Mouse (Mus musculus): ENCODE results near the gene Pltp. TPM values are rescaled to one million over a fixed set of nuclear protein-coding genes. Genes with fewer than 3 reads are reported as not detected.

Pltp gene
- polyA plus RNA-seq, 1 experiment, result 18.0 TPM

GRCm38 (mm10) chr2:164828437-164828836 is 29.1 kb downstream of the Pltp start, which contains the start of gene Spata25:
Gene Spata25, minus strand, starts transcription at chr2:164828537.
- Histone ChIP-seq H3K4me3 (ENCODE audit: control insufficient read depth, low read depth, low read length) (peak within 1 kb of the TSS; percentile 23), H3K36me3 (ENCODE audit: control insufficient read depth, insufficient read depth, low read length) (no peaks in the 10 kb centered on the region), H3K4me1 (ENCODE audit: control insufficient read depth, insufficient read depth, low read length) (peaks cover 10% of the 10 kb centered on the region), H3K27ac (ENCODE audit: control insufficient read depth, insufficient read depth, low read depth, low read length) (peak within 1 kb of the TSS; percentile 80), H3K27me3 (ENCODE audit: control insufficient read depth, insufficient read depth, low read length) (no peaks in the 10 kb centered on the region)
- peak; percentile 49; the same call in 1 of the 2 replicates for TF ChIP-seq POLR2A (IDR thresholded peaks at IDR 0.05; ENCODE audit: control insufficient read depth, low read depth, low read length)
- TF ChIP-seq CTCF (IDR thresholded peaks at IDR 0.05; ENCODE audit: control insufficient read depth, insufficient read depth, insufficient replicate concordance, low read depth, low read length), result no peak

- peaks cover under 1% of the 10 kb centered on the region for H3K4me1 ChIP-seq (ENCODE audit: control insufficient read depth, insufficient read depth, low read length)
- H3K27ac ChIP-seq (ENCODE audit: control insufficient read depth, insufficient read depth, low read depth, low read length), result no peak overlapping the region
- H3K27me3 ChIP-seq (ENCODE audit: control insufficient read depth, insufficient read depth, low read length), result no peaks in the 10 kb centered on the region
- H3K4me3 ChIP-seq (ENCODE audit: control insufficient read depth, low read depth, low read length), result peak overlapping the region; percentile 23
- H3K36me3 ChIP-seq (ENCODE audit: control insufficient read depth, insufficient read depth, low read length), result no peaks in the 10 kb centered on the region
- no peak for TF ChIP-seq CTCF (IDR thresholded peaks at IDR 0.05; ENCODE audit: control insufficient read depth, insufficient read depth, insufficient replicate concordance, low read depth, low read length)
- TF ChIP-seq POLR2A (IDR thresholded peaks at IDR 0.05; ENCODE audit: control insufficient read depth, low read depth, low read length), result no peak
These were observed 30.2 kb downstream of the Pltp start for GRCm38 (mm10) chr2:164827146-164827850.

GRCm38 (mm10) chr2:164825521-164825920 is 32.0 kb downstream of the Pltp start:
- Histone ChIP-seq H3K4me3 (ENCODE audit: control insufficient read depth, low read depth, low read length) (no peak overlapping the region; the same call in 1 of the 2 replicates), H3K4me1 (ENCODE audit: control insufficient read depth, insufficient read depth, low read length) (no peaks in the 10 kb centered on the region; the same call in 1 of the 2 replicates), H3K27ac (ENCODE audit: control insufficient read depth, insufficient read depth, low read depth, low read length) (no peak overlapping the region), H3K36me3 (ENCODE audit: control insufficient read depth, insufficient read depth, low read length) (no peaks in the 10 kb centered on the region), H3K27me3 (ENCODE audit: control insufficient read depth, insufficient read depth, low read length) (no peaks in the 10 kb centered on the region)
- TF ChIP-seq CTCF (IDR thresholded peaks at IDR 0.05; ENCODE audit: control insufficient read depth, insufficient read depth, insufficient replicate concordance, low read depth, low read length) (no peak), POLR2A (IDR thresholded peaks at IDR 0.05; ENCODE audit: control insufficient read depth, low read depth, low read length) (no peak)

GRCm38 (mm10) chr2:164823969-164824368 is 33.5 kb downstream of the Pltp start:
- no peaks in the 10 kb centered on the region; the same call in 1 of the 2 replicates for H3K36me3 ChIP-seq (ENCODE audit: control insufficient read depth, insufficient read depth, low read length)
- H3K27me3 ChIP-seq (ENCODE audit: control insufficient read depth, insufficient read depth, low read length), result no peaks in the 10 kb centered on the region
- TF ChIP-seq CTCF (IDR thresholded peaks at IDR 0.05; ENCODE audit: control insufficient read depth, insufficient read depth, insufficient replicate concordance, low read depth, low read length) (no peak), POLR2A (IDR thresholded peaks at IDR 0.05; ENCODE audit: control insufficient read depth, low read depth, low read length) (no peak)
- H3K4me3 ChIP-seq (ENCODE audit: control insufficient read depth, low read depth, low read length), result no peak overlapping the region; the same call in 1 of the 2 replicates
- H3K27ac ChIP-seq (ENCODE audit: control insufficient read depth, insufficient read depth, low read depth, low read length), result no peak overlapping the region
- H3K4me1 ChIP-seq (ENCODE audit: control insufficient read depth, insufficient read depth, low read length), result no peaks in the 10 kb centered on the region; the same call in 1 of the 2 replicates

GRCm38 (mm10) chr2:164823181-164823585 is 34.3 kb downstream of the Pltp start:
- Histone ChIP-seq H3K27me3 (ENCODE audit: control insufficient read depth, insufficient read depth, low read length) (no peaks in the 10 kb centered on the region), H3K36me3 (ENCODE audit: control insufficient read depth, insufficient read depth, low read length) (no peaks in the 10 kb centered on the region; the same call in 1 of the 2 replicates), H3K4me3 (ENCODE audit: control insufficient read depth, low read depth, low read length) (peak overlapping the region; percentile 98), H3K27ac (ENCODE audit: control insufficient read depth, insufficient read depth, low read depth, low read length) (peak overlapping the region; percentile 92), H3K4me1 (ENCODE audit: control insufficient read depth, insufficient read depth, low read length) (no peaks in the 10 kb centered on the region; the same call in 1 of the 2 replicates)
- TF ChIP-seq POLR2A (IDR thresholded peaks at IDR 0.05; ENCODE audit: control insufficient read depth, low read depth, low read length) (no peak), CTCF (IDR thresholded peaks at IDR 0.05; ENCODE audit: control insufficient read depth, insufficient read depth, insufficient replicate concordance, low read depth, low read length) (no peak)

GRCm38 (mm10) chr2:164822636-164823165 is 34.8 kb downstream of the Pltp start, which contains the start of gene Zswim1:
Gene Zswim1, plus strand, starts transcription at chr2:164822686.
- TF ChIP-seq POLR2A (IDR thresholded peaks at IDR 0.05; ENCODE audit: control insufficient read depth, low read depth, low read length) (peak; percentile 94), CTCF (IDR thresholded peaks at IDR 0.05; ENCODE audit: control insufficient read depth, insufficient read depth, insufficient replicate concordance, low read depth, low read length) (no peak)
- no peaks in the 10 kb centered on the region; the same call in 1 of the 2 replicates for H3K36me3 ChIP-seq (ENCODE audit: control insufficient read depth, insufficient read depth, low read length)
- H3K27me3 ChIP-seq (ENCODE audit: control insufficient read depth, insufficient read depth, low read length), result no peaks in the 10 kb centered on the region
- H3K4me1 ChIP-seq (ENCODE audit: control insufficient read depth, insufficient read depth, low read length), result no peaks in the 10 kb centered on the region; the same call in 1 of the 2 replicates
- H3K27ac ChIP-seq (ENCODE audit: control insufficient read depth, insufficient read depth, low read depth, low read length), result peak within 1 kb of the TSS; percentile 92
- H3K4me3 ChIP-seq (ENCODE audit: control insufficient read depth, low read depth, low read length), result peak within 1 kb of the TSS; percentile 98

GRCm38 (mm10) chr2:164821060-164821459 is 36.5 kb downstream of the Pltp start:
- no peaks in the 10 kb centered on the region; the same call in 1 of the 2 replicates for H3K4me1 ChIP-seq (ENCODE audit: control insufficient read depth, insufficient read depth, low read length)
- no peaks in the 10 kb centered on the region; the same call in 1 of the 2 replicates for H3K36me3 ChIP-seq (ENCODE audit: control insufficient read depth, insufficient read depth, low read length)
- H3K27me3 ChIP-seq (ENCODE audit: control insufficient read depth, insufficient read depth, low read length), result no peaks in the 10 kb centered on the region
- peak overlapping the region; percentile 46 for H3K27ac ChIP-seq (ENCODE audit: control insufficient read depth, insufficient read depth, low read depth, low read length)
- H3K4me3 ChIP-seq (ENCODE audit: control insufficient read depth, low read depth, low read length), result peak overlapping the region; percentile 98
- TF ChIP-seq CTCF (IDR thresholded peaks at IDR 0.05; ENCODE audit: control insufficient read depth, insufficient read depth, insufficient replicate concordance, low read depth, low read length) (no peak), POLR2A (IDR thresholded peaks at IDR 0.05; ENCODE audit: control insufficient read depth, low read depth, low read length) (peak; percentile 21; the same call in 1 of the 2 replicates)
